Mouse (Mus musculus): ENCODE measurements at regions not wholly inside any gene's neighbourhood (a gene's known extent, or its start where the extent isn't known, plus 50 kb on each side); places are given as distances from the start of the nearest gene placed in this dataset.
A peak's percentile ranks its signal among the peaks of the same experiment; 100 is the strongest.

DNA sequence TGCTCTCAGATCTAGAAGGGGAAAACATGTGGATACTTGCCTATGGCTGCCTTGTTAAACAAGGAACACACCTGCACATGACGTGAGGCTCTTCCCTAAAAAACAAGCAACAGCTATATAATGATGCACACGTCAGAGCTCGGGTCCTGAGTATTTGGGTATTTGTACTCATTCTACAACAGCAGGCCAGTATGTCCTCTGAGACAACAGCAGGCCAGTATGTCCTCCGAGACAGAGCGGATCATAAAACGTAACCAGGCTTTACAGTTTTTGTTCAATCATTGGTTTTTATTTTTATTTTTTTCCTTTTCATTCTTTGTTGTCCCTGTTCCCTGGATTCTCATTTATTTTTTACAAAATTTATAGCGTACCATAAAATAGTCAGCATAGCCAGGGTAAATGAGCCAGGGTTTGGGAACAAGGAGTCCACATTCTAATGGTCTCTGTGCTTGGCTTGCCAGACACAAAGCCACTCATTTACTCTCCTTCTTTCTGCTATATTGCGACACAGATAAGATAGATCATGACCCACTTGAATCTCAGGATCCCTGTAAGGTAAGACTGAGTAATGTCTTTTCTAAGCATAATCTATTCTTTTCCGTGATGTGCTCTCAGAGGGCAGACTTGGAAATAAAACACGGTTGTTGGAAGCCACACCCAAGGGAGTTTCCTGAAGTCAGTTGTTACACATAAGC, 111.8 kb downstream of the Avpr1a start:
- Histone ChIP-seq H3K4me1 (ENCODE audit: control insufficient read depth, insufficient read depth, low read length) (no peaks in the 10 kb centered on the region), H3K4me3 (ENCODE audit: low read depth, low read length) (no peak overlapping the region), H3K36me3 (ENCODE audit: control insufficient read depth, insufficient read depth, low read length) (no peaks in the 10 kb centered on the region), H3K27me3 (ENCODE audit: control insufficient read depth, insufficient read depth, low read length) (no peaks in the 10 kb centered on the region), H3K4me2 (ENCODE audit: low read depth) (no peak overlapping the region), H3K27ac (ENCODE audit: low read depth, low read length) (no peak overlapping the region), H3K9ac (ENCODE audit: low read length) (no peak overlapping the region), H3K9me3 (ENCODE audit: control insufficient read depth, low read length) (no peaks in the 10 kb centered on the region)
- 69% methylated on average over 10 of the region's 10 CpGs for WGBS
- no peak for DNase-seq (ENCODE audit: low spot score)
- no peak for ATAC-seq (ENCODE audit: insufficient read depth, low FRiP score, low TSS enrichment)

DNA sequence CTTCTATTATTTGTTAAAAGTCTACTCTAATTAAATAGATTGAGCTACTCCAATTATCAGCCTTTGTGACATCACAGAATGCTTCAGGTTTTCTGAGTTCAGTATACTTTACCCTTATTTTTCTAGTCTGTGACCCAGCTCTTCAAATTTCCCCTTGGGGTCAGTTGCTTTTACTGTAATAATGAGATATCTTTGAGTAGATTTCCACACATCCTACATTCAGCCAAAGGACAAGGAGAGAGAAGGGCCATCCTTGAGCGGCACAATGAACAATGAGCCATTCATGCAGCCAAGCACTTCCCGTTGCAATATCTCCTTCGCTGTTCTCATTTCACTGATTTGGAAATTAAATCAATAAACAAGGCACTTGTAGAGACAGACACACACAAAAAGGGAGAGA, 113.6 kb downstream of the Avpr1a start:
- H3K4me2 ChIP-seq (ENCODE audit: low read depth), result no peak overlapping the region
- no peaks in the 10 kb centered on the region for H3K36me3 ChIP-seq (ENCODE audit: control insufficient read depth, insufficient read depth, low read length)
- H3K9me3 ChIP-seq (ENCODE audit: control insufficient read depth, low read length), result no peaks in the 10 kb centered on the region
- H3K27me3 ChIP-seq (ENCODE audit: control insufficient read depth, insufficient read depth, low read length), result no peaks in the 10 kb centered on the region
- H3K4me1 ChIP-seq (ENCODE audit: control insufficient read depth, insufficient read depth, low read length), result no peaks in the 10 kb centered on the region
- ATAC-seq (ENCODE audit: insufficient read depth, low FRiP score, low TSS enrichment) (no peak), DNase-seq (ENCODE audit: low spot score) (no peak)
- H3K9ac ChIP-seq (ENCODE audit: low read length), result no peak overlapping the region
- 69% methylated on average over 3 of the region's 3 CpGs for WGBS
- H3K4me3 ChIP-seq (ENCODE audit: low read depth, low read length), result no peak overlapping the region
- no peak overlapping the region for H3K27ac ChIP-seq (ENCODE audit: low read depth, low read length)

DNA sequence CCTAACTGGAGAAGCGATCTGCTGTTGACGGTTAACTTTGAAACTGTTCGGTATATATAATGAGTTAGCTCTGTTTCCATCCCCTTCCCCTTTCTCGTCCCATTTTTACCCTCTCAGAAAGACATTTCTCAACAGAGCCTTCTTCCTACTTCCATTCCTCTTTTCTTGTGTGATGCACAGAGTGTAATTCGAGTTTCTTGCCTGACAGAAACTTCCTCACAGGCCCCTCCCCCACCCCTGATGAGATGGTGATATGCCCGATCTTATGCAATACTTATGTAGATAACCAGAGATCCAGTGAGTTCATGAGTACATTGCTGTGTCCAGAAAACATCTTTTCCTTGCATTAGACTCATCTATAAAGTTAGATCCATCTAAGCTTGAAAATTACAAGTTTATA, 114.2 kb downstream of the Avpr1a start:
- Histone ChIP-seq H3K36me3 (ENCODE audit: control insufficient read depth, insufficient read depth, low read length) (no peaks in the 10 kb centered on the region), H3K9ac (ENCODE audit: low read length) (no peak overlapping the region), H3K4me1 (ENCODE audit: control insufficient read depth, insufficient read depth, low read length) (no peaks in the 10 kb centered on the region), H3K4me2 (ENCODE audit: low read depth) (no peak overlapping the region), H3K27me3 (ENCODE audit: control insufficient read depth, insufficient read depth, low read length) (no peaks in the 10 kb centered on the region), H3K9me3 (ENCODE audit: control insufficient read depth, low read length) (no peaks in the 10 kb centered on the region), H3K4me3 (ENCODE audit: low read depth, low read length) (no peak overlapping the region), H3K27ac (ENCODE audit: low read depth, low read length) (no peak overlapping the region)
- ATAC-seq (ENCODE audit: insufficient read depth, low FRiP score, low TSS enrichment), result no peak
- DNase-seq (ENCODE audit: low spot score), result no peak
- WGBS, result 79% methylated on average over 6 of the region's 6 CpGs

DNA sequence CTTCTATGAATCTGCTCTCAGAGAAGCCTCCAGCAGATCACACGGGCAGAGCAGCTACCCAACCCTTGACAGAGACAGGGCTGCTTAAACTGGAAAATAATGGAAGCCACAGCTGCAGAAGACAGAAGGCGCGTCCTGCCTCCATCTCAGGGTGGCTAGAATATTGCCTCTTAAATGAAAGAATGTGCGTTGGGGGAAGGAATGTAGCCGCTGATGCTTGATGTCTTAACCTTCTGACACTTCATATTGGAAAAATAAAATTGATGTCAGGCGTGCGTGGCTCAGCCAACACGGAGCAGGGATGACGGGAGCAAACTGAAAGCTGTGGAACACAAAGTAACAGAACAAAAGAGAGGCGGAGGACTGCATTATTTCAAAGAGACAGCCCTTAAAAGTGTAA, 114.6 kb upstream of the Ppm1h start:
- DNase-seq (ENCODE audit: low spot score), result peak; percentile 32
- 25% methylated on average over 10 of the region's 10 CpGs for WGBS
- Histone ChIP-seq H3K27me3 (ENCODE audit: control insufficient read depth, insufficient read depth, low read length) (no peaks in the 10 kb centered on the region), H3K36me3 (ENCODE audit: control insufficient read depth, insufficient read depth, low read length) (no peaks in the 10 kb centered on the region), H3K27ac (ENCODE audit: low read depth, low read length) (peak overlapping the region; percentile 55), H3K4me1 (ENCODE audit: control insufficient read depth, insufficient read depth, low read length) (no peaks in the 10 kb centered on the region), H3K9me3 (ENCODE audit: control insufficient read depth, low read length) (no peaks in the 10 kb centered on the region), H3K4me2 (ENCODE audit: low read depth) (peak overlapping the region; percentile 3; the same call in 1 of the 2 replicates), H3K9ac (ENCODE audit: low read length) (peak overlapping the region; percentile 5; the same call in 1 of the 2 replicates), H3K4me3 (ENCODE audit: low read depth, low read length) (no peak overlapping the region)
- ATAC-seq (ENCODE audit: insufficient read depth, low FRiP score, low TSS enrichment), result peak; percentile 69

DNA sequence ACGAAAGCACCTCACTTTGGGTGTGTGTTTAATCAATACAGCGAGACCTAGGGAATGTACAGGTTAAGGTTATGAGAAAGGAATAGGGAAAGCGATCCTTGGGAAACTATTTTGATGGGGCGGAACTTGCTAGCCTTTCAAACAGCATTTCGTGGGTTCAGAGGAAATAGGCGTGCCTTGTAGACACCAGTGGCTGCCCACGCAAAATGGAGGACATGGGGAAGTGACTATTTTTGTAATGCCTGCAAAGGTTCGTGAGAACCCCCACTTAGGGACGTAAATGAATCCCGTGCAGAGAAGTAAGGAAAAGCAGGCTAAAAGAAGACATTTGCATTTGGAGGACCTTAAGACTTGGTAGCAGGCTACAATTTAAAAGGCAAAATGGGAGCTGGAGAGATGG, 114.1 kb upstream of the Ppm1h start:
- Histone ChIP-seq H3K9me3 (ENCODE audit: control insufficient read depth, low read length) (no peaks in the 10 kb centered on the region), H3K4me1 (ENCODE audit: control insufficient read depth, insufficient read depth, low read length) (no peaks in the 10 kb centered on the region), H3K4me2 (ENCODE audit: low read depth) (peak overlapping the region; percentile 3; the same call in 1 of the 2 replicates), H3K36me3 (ENCODE audit: control insufficient read depth, insufficient read depth, low read length) (no peaks in the 10 kb centered on the region), H3K27ac (ENCODE audit: low read depth, low read length) (peak overlapping the region; percentile 55; the same call in 1 of the 2 replicates), H3K9ac (ENCODE audit: low read length) (peak overlapping the region; percentile 5; the same call in 1 of the 2 replicates), H3K4me3 (ENCODE audit: low read depth, low read length) (no peak overlapping the region), H3K27me3 (ENCODE audit: control insufficient read depth, insufficient read depth, low read length) (no peaks in the 10 kb centered on the region)
- WGBS, result 75% methylated on average over 10 of the region's 10 CpGs
- no peak for ATAC-seq (ENCODE audit: insufficient read depth, low FRiP score, low TSS enrichment)
- DNase-seq (ENCODE audit: low spot score), result no peak

DNA sequence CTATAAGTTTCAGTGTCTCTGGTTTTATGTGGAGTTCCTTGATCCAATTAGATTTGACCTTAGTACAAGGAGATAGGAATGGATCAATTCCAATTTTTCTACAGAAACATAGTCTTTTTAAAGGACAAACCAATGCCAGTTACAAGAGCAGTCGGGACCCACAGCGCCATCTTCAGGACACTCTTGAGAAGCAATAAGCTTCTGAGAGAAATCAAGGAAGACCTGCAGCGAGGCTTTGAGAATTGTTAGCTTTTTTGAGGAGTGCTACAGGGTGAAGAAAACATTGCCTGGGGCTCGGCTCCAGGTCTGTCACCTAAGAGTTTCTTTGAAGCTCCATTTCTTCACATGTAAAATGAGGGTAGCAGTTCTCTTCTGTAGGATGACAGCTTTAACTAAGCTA, 112.0 kb upstream of the Ppm1h start:
- ATAC-seq (ENCODE audit: insufficient read depth, low FRiP score, low TSS enrichment) (no peak), DNase-seq (ENCODE audit: low spot score) (no peak)

DNA sequence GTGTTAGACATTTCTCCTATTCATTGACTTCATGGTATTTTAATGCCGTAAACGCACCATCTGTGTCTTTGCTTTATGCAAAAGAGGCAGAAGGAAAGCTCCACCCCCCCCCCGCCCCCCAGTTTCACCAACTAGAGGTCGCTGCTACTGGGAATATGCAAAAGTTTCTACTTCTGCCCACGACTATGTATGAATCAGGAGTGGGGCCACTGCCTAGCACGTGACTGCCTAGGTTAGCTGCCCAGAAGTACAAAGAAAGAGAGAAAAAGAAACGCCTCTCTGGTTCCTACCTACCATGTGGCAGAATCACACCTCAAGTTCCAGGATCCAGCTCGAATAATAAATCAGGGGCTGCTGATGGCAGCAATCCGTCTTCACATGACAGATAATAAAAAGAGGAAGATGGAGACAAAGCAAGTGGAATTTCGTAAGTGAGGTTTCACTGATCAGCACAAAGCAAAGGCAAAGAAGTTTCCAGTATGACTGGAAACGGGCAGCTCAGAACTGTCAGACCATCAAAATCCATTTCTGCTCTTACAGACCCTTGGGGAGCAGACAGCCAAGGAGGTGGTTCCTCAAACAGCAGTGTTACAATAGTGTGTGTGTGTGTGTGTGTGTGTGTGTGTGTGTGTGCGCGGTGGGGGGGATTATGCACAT, 108.9 kb upstream of the Ppm1h start:
- ATAC-seq (ENCODE audit: insufficient read depth, low FRiP score, low TSS enrichment), result no peak

More for the DNA sequence above, 112.0 kb upstream of the Ppm1h start:
- Histone ChIP-seq H3K9me3 (ENCODE audit: control insufficient read depth, low read length) (no peaks in the 10 kb centered on the region), H3K4me1 (ENCODE audit: control insufficient read depth, insufficient read depth, low read length) (peaks cover 5% of the 10 kb centered on the region; the same call in 1 of the 2 replicates), H3K9ac (ENCODE audit: low read length) (no peak overlapping the region), H3K27ac (ENCODE audit: low read depth, low read length) (no peak overlapping the region), H3K4me2 (ENCODE audit: low read depth) (no peak overlapping the region), H3K27me3 (ENCODE audit: control insufficient read depth, insufficient read depth, low read length) (no peaks in the 10 kb centered on the region), H3K4me3 (ENCODE audit: low read depth, low read length) (no peak overlapping the region), H3K36me3 (ENCODE audit: control insufficient read depth, insufficient read depth, low read length) (no peaks in the 10 kb centered on the region)
- WGBS, result 67% methylated on average over 4 of the region's 4 CpGs

DNA sequence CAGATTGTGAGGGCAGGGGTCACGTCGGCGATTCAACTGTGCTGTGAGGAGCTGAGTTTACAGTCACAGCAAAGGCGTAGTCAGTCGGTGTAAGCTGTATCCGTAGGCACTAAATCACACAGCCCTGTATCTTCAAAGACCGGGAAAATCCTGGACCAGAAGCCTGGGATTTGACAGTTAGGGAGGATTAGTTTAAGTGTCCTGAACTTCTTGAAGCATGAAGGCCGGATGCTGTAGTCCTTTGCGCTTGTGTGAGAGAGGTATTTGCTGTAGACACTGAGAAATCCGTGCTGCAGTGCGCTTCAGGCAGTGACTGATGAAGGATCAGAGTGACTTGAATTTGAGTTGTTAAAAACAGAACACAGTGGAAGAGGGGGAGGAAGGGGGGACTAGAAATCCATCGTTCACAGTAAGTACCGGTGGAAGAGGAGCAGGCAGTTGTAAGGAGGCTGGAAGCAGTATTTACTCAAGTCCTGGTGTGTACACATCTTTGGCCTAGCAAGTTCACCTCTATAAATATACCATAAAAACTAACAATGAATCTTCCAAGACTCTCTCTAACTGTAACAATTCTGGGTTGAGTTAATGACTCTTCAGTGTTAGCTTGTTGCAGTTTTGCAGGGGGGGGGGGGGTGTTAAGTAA, 107.5 kb upstream of the Ppm1h start:
- H3K4me1 ChIP-seq (ENCODE audit: control insufficient read depth, insufficient read depth, low read length), result peaks cover 5% of the 10 kb centered on the region; the same call in 1 of the 2 replicates
- H3K27me3 ChIP-seq (ENCODE audit: control insufficient read depth, insufficient read depth, low read length), result no peaks in the 10 kb centered on the region
- ATAC-seq (ENCODE audit: insufficient read depth, low FRiP score, low TSS enrichment) (no peak), DNase-seq (ENCODE audit: low spot score) (no peak)
- H3K27ac ChIP-seq (ENCODE audit: low read depth, low read length), result no peak overlapping the region
- no peak overlapping the region for H3K9ac ChIP-seq (ENCODE audit: low read length)
- no peaks in the 10 kb centered on the region for H3K9me3 ChIP-seq (ENCODE audit: control insufficient read depth, low read length)
- H3K36me3 ChIP-seq (ENCODE audit: control insufficient read depth, insufficient read depth, low read length), result no peaks in the 10 kb centered on the region
- no peak overlapping the region for H3K4me3 ChIP-seq (ENCODE audit: low read depth, low read length)
- WGBS, result 31% methylated on average over 13 of the region's 13 CpGs
- no peak overlapping the region for H3K4me2 ChIP-seq (ENCODE audit: low read depth)

More for the DNA sequence above, 108.9 kb upstream of the Ppm1h start:
- Histone ChIP-seq H3K4me1 (ENCODE audit: control insufficient read depth, insufficient read depth, low read length) (peaks cover 5% of the 10 kb centered on the region; the same call in 1 of the 2 replicates), H3K9me3 (ENCODE audit: control insufficient read depth, low read length) (no peaks in the 10 kb centered on the region), H3K36me3 (ENCODE audit: control insufficient read depth, insufficient read depth, low read length) (no peaks in the 10 kb centered on the region), H3K27ac (ENCODE audit: low read depth, low read length) (no peak overlapping the region), H3K27me3 (ENCODE audit: control insufficient read depth, insufficient read depth, low read length) (no peaks in the 10 kb centered on the region), H3K9ac (ENCODE audit: low read length) (no peak overlapping the region), H3K4me2 (ENCODE audit: low read depth) (no peak overlapping the region), H3K4me3 (ENCODE audit: low read depth, low read length) (no peak overlapping the region)
- 72% methylated on average over 13 of the region's 13 CpGs for WGBS
- no peak for DNase-seq (ENCODE audit: low spot score)

Measured in neural tube, embryonic 11.5 days (tissue).